Mouse (Mus musculus) liver, embryonic 14.5 days (tissue): ENCODE measurements around the gene Eif4a1.

Source experiments
- CTCF ChIP-seq: IDR thresholded peaks from 2 replicates; pipeline ENCODE4 v1.5.1; 2016; ENCODE audit warnings: antibody characterized with exemption, low read depth, control low read depth
- EP300 ChIP-seq: IDR thresholded peaks from 2 replicates; pipeline ENCODE4 v1.6.1; 2016; ENCODE audit warnings: antibody characterized with exemption, low read depth

DNA sequence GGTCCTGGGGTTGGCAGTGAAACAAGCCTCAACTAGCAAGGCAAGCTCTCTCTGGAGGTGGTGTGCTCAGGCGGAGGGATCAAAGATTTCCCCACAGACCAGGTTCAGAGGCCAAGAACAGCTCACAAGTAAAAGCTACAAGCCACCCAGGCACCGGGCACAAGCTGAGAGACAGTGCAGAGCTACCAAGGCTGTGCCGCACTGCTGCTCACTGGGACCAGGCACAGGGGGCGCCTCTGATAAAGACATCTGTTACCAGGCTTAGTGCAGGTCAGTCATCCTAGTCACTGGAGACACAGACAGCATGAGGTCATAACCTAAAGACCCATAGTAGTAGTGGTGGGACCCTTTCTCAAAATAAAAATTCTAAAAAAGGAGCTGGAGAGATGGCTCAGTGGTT, 44.7 kb upstream of the Eif4a1 start:
- no peak for TF ChIP-seq EP300
- peak; percentile 42 for TF ChIP-seq CTCF
